Mouse (Mus musculus) liver, adult 2 months (tissue): Measurements from ENCODE around the gene Mettl14. TPM values are rescaled to one million over a fixed set of nuclear protein-coding genes. Genes with fewer than 3 reads are reported as not detected.
"Not testable (repeated sequence)": the region's sequence is repeated elsewhere in the genome, so short reads cannot be mapped to it uniquely, and the experiment has no call there.

ENCODE experiments used
- DNase-seq: peaks from one replicate; pipeline ENCODE4 v3.0.0-alpha.2; 2011; ENCODE audit warnings: low read depth, low spot score; ENCODE audit errors: extremely low read depth
- H3K27ac ChIP-seq: fragments of 200-500 bp; replicated peaks from 2 replicates; pipeline ENCODE4 v1.5.1; 2012; ENCODE audit warnings: low read depth, mild to moderate bottlenecking, control low read depth, inconsistent platforms, low read length; ENCODE audit not compliant: insufficient read depth
- H3K27me3 ChIP-seq: fragments of 200-500 bp; 2 replicates; pipeline ENCODE4 v1.6.1; 2012; ENCODE audit warnings: mild to moderate bottlenecking, moderate library complexity, low read length, inconsistent platforms; ENCODE audit not compliant: control insufficient read depth, insufficient read depth
- H3K36me3 ChIP-seq: fragments of 200-500 bp; 2 replicates; pipeline ENCODE4 v1.6.1; 2012; ENCODE audit warnings: low read length, inconsistent platforms; ENCODE audit not compliant: control insufficient read depth, insufficient read depth
- H3K4me1 ChIP-seq: fragments of 200-500 bp; 2 replicates; pipeline ENCODE4 v1.6.1; 2011; ENCODE audit warnings: low read length; ENCODE audit not compliant: control insufficient read depth, insufficient read depth
- H3K4me3 ChIP-seq: fragments of 200-500 bp; 2 replicates; pipeline ENCODE4 v1.5.1; 2011; ENCODE audit warnings: low read depth, mild to moderate bottlenecking, control low read depth, low read length, moderate library complexity; ENCODE audit not compliant: insufficient read depth
- H3K79me2 ChIP-seq: fragments of 200-500 bp; 2 replicates; pipeline ENCODE4 v1.6.1; 2012; ENCODE audit warnings: inconsistent platforms, mild to moderate bottlenecking, low read length, moderate library complexity; ENCODE audit not compliant: control insufficient read depth, insufficient read depth
- H3K9ac ChIP-seq: fragments of 200-500 bp; 2 replicates; pipeline ENCODE4 v1.6.1; 2012; ENCODE audit warnings: low read depth, mild to moderate bottlenecking, control low read depth, inconsistent platforms, low read length
- CTCF ChIP-seq: fragments of 200-500 bp; IDR thresholded peaks from 2 replicates; pipeline ENCODE4 v1.5.1; 2011; ENCODE audit warnings: low read depth, low read length, control low read depth
- POLR2A ChIP-seq: fragments of 200-500 bp; IDR thresholded peaks from 2 replicates; pipeline ENCODE4 v1.6.1; 2011; ENCODE audit warnings: low read length, control low read depth; ENCODE audit not compliant: insufficient read depth; ENCODE audit errors: extremely low read depth
- WGBS: fragments of 180-500 bp; shearing (Covaris S2); methylation state at CpG from one replicate; pipeline ENCODE4 v1.1.7; 2018; 5-methylcytosine and 5-hydroxymethylcytosine counted together
- polyA plus RNA-seq: library from polyadenylated mRNA; depleted of rRNA; stranded (reverse); fragments of >200 nt; gene quantifications from 2 replicates; pipeline ENCODE4 v1.2.3, GENCODE M21; 2012
- total RNA-seq: library from RNA; depleted of rRNA; stranded (reverse); fragments of >200 nt; gene quantifications from 2 replicates; pipeline ENCODE4 v1.2.3, GENCODE M21; 2014

The Mettl14 gene
- total and polyA plus RNA-seq, 2 experiments = 2.9 to 3.9 TPM

DNA sequence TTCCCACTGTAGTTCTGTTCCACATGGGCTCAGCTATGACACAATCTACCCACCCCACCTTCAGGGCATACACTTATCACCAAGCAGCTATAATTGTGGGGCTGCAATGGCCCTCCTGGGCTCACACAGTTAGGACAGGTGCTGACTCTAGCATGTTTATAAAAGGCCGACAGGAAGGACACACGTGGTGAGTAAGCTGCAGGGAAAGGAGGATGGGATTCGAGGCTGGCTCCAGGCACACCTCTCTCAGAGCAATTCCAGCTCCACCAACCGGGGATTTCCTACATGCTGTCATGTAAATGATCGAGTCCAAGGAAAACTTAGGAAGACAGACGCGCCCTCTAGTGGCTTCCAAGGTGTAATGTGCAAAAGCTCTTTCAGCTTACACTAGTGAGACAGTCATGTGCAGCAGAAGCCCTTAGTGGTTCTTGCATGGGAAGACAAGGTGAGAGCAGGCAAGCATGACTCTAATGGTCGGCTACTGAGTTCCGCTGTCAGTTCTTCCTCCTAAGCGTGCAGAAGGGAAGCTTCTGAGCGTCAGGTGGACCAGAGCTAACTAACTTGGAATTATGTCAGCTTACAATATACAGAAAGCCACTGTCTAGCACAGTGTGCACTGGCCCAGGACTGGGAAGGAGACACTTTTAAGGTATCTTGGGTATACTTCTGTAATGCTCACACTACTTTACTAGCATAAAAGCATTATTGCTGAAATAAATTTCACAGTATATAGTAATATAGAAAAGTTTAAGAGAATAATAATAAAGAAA lies 14.0 kb downstream of the Mettl14 start:
- Histone ChIP-seq H3K36me3 (peaks cover 18% of the 10 kb centered on the region), H3K4me3 (no peak overlapping the region), H3K27me3 (no peaks in the 10 kb centered on the region), H3K9ac (no peak overlapping the region), H3K79me2 (no peaks in the 10 kb centered on the region), H3K27ac (no peak overlapping the region), H3K4me1 (no peaks in the 10 kb centered on the region)
- TF ChIP-seq CTCF (no peak; the same call in 1 of the 2 replicates), POLR2A (no peak)
- WGBS = 33% methylated on average over 11 of the region's 11 CpGs
- DNase-seq = peak; percentile 67

DNA sequence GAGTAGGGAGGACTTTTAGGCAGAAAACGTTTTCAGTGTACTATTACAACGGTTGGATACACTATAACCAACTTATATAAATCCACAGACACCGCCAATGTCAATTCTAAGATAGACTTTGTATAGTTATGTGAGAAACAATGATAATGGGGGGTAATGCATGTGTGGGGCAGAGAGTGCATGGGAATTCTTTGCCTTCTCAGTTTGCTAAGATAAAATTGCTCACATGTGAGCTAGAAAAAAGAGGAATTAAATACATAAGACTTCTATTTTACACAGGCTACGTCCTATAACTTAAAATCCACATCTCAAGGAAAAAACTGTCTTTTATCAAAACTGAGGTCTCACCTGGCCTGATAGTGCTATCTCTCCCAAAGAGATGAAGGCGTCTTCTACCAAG lies 15.0 kb downstream of the Mettl14 start:
- H3K36me3 ChIP-seq = peaks cover 22% of the 10 kb centered on the region
- DNase-seq = no peak

DNA sequence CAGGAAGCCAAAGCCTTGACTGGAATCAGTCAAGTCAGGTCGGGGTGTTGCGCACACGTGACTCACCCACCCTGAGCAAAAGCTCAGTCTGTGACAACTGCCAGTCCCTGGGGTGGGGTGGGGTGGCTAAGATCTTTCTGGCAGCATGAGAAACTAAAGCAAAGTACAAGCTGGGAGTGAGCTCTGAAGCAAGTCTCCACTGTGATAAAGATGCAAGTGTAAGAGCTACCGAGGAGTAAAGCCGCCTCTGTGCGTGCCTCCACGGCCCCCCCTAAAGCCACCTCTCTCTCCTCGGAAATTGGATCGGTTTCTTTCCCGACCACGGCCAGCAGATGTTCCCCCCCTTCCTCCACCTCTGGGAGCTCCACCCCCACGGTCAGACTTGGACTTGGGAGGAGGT lies 16.7 kb downstream of the Mettl14 start:
- no peaks in the 10 kb centered on the region for H3K27me3 ChIP-seq
- H3K36me3 ChIP-seq = peaks cover 26% of the 10 kb centered on the region
- H3K9ac ChIP-seq = no peak overlapping the region
- TF ChIP-seq CTCF (no peak), POLR2A (no peak)
- DNase-seq = no peak
- WGBS = 85% methylated on average over 12 of the region's 12 CpGs
- no peak overlapping the region for H3K4me3 ChIP-seq
- H3K79me2 ChIP-seq = no peaks in the 10 kb centered on the region
- H3K27ac ChIP-seq = no peak overlapping the region
- H3K4me1 ChIP-seq = no peaks in the 10 kb centered on the region

More for the DNA sequence above, 15.0 kb downstream of the Mettl14 start:
- no peak overlapping the region for H3K4me3 ChIP-seq
- 93% methylated on average over 5 of the region's 5 CpGs for WGBS
- H3K27me3 ChIP-seq = no peaks in the 10 kb centered on the region
- H3K9ac ChIP-seq = no peak overlapping the region
- H3K79me2 ChIP-seq = no peaks in the 10 kb centered on the region
- no peaks in the 10 kb centered on the region for H3K4me1 ChIP-seq
- no peak for TF ChIP-seq POLR2A
- TF ChIP-seq CTCF = no peak
- H3K27ac ChIP-seq = no peak overlapping the region

GRCm38 (mm10) chr3:123366820-123367219 lies 19.1 kb downstream of the Mettl14 start:
- not testable (repeated sequence) for H3K27me3 ChIP-seq, H3K4me3 ChIP-seq, H3K79me2 ChIP-seq, H3K27ac ChIP-seq, DNase-seq, H3K9ac ChIP-seq, H3K4me1 ChIP-seq
- peaks cover 46% of the 10 kb centered on the region for H3K36me3 ChIP-seq
- WGBS = 67% methylated on average over 2 of the region's 2 CpGs

DNA sequence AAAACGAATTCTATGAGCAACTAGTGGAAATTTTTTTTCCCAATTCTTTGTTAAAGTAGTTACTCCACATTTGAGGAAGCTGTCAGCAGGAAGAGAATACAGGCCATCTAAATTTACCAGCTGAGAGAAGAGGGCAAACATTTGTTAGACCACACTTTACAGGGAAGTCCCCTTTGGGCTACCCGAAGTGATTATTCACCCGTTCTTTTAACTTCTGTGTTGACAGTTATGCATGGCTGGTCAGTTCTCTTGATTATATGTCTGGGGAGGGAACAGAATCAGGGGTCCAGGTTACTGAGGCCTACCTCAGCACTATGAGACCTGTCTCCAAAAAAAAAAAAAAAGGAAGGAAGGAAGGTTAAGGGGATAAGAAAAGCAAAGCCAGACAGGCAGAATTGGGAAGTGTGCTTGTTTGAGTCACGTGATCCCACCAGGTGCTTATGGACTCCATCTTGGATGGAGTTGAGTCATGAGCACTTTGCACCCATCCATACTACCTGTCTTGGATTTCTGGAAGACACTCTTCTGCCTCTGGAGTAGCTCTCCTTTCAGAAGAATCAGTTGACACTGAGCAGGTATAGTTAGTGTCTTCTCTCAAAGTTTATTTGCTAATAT lies 29.4 kb downstream of the Mettl14 start:
- Histone ChIP-seq H3K27me3 (no peaks in the 10 kb centered on the region), H3K9ac (no peak overlapping the region), H3K36me3 (peaks cover 74% of the 10 kb centered on the region), H3K27ac (no peak overlapping the region), H3K4me3 (no peak overlapping the region), H3K79me2 (no peaks in the 10 kb centered on the region; the same call in 1 of the 2 replicates), H3K4me1 (peaks cover 3% of the 10 kb centered on the region)
- TF ChIP-seq CTCF (no peak), POLR2A (no peak)
- WGBS = 81% methylated on average over 4 of the region's 4 CpGs
- DNase-seq = no peak

- DNase-seq = peak; percentile 37
- peaks cover 78% of the 10 kb centered on the region for H3K36me3 ChIP-seq
- TF ChIP-seq CTCF (no peak), POLR2A (no peak)
- H3K4me1 ChIP-seq = peaks cover 3% of the 10 kb centered on the region
- no peak overlapping the region for H3K27ac ChIP-seq
- H3K27me3 ChIP-seq = no peaks in the 10 kb centered on the region
- 89% methylated on average over 9 of the region's 9 CpGs for WGBS
- no peaks in the 10 kb centered on the region; the same call in 1 of the 2 replicates for H3K79me2 ChIP-seq
- H3K4me3 ChIP-seq = no peak overlapping the region
- H3K9ac ChIP-seq = no peak overlapping the region
Measured at GRCm38 (mm10) chr3:123354388-123354787, 31.5 kb downstream of the Mettl14 start.
